Mouse (Mus musculus): ENCODE measurements around the gene Ugt1a7c. TPM values are rescaled to one million over a fixed set of nuclear protein-coding genes. Genes with fewer than 3 reads are reported as not detected.
A peak's percentile ranks its signal among the peaks of the same experiment; 100 is the strongest.
"Not testable (repeated sequence)": the region's sequence is repeated elsewhere in the genome, so short reads cannot be mapped to it uniquely, and the experiment has no call there.

Ugt1a7c gene
- total RNA-seq (2021) = under 1 TPM in 1 of 2 experiments, not detected in 1; 0.59 TPM
- long read RNA-seq, experiment 1, partial matches to known transcripts = 0 of 1 reads
- long read RNA-seq, experiment 1, other reads (novel, unspliced or antisense) = 0 of 1 reads
- long read RNA-seq, experiment 2 = 0 reads

DNA sequence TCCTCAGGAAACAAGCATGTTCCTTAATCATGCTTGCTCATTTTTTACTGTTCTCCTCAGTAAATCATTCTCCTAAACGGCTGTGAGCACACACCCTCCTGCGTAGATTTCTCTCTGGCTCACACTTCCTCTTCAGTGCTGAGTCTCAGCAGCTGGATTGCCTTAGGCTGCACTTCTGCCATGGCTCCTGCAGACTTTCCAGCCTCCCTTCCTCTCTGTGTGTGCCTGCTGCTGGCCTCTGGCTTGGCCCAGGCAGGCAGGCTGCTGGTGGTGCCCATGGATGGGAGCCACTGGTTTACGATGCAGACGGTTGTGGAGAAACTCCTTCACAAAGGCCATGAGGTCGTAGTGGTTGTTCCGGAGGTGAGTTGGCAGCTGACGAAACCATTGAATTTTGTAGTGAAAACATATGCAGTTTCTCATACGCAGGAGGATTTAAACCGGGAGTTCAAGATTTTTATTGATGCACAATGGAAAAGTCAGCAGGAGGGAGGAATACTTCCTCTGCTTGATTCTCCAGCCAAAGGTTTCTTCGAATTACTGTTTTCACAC, at the start of gene Ugt1a7c:
Gene Ugt1a7c, plus strand, starts transcription at position 122 of the 552 bp plus-strand sequence.
- peak; percentile 33 for DNase-seq
- TF ChIP-seq CTCF (IDR thresholded peaks at IDR 0.05) = no peak
- intact Hi-C loops (cut with DNase I) = no loop called here
- Histone ChIP-seq H3K4me3 (peak within 1 kb of the TSS; percentile 42), H3K27ac (no peak within 1 kb of the TSS)

DNA sequence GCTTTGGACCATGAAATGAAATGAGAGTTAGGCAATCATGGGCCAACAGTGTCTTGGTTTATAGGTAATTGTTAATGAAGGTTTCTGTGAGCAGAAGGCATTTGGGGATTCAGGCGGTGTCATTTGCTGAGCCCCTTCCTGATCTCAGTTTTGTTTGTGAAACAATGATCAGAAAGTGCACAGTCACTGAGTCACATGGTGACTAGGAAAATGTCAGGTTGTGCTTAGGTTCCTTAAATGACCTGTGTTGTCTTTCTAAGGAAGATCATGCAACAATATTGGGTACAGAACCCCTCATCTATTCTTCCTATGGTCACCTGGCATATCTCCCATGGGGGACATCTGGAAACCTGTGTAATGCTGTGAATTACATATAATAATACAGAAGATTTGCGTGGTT, 47.5 kb upstream of the Ugt1a7c start:
- H3K4me3 ChIP-seq; DNase-seq; intact Hi-C loops (cut with DNase I); H3K27ac ChIP-seq: not testable (repeated sequence)

DNA sequence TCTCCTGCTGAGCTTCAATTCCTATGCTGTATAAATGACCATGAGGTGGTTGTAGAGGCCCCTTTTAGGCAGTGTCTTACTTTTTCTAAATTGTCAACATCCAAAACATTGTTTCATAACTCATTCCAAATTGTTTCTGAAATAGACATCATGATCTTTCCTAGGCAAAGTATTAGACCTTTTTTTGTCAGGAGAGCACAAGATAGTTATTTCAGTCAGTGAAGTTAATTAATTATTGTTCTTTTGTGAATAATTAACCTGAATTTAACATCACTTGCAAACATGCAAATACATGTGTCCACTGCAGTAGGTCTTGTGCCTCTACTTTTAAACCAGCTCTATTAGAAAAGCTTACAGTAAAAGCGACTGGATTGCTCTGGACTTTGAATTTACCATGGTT, 39.8 kb upstream of the Ugt1a7c start, which contains the start of gene Ugt1a10:
Gene Ugt1a10, plus strand, starts transcription at position 301 of the 400 bp plus-strand sequence.
- Histone ChIP-seq H3K27ac (no peak within 1 kb of the TSS), H3K4me3 (no peak within 1 kb of the TSS)
- DNase-seq = no peak
- TF ChIP-seq CTCF (IDR thresholded peaks at IDR 0.05) = no peak
- intact Hi-C loops (cut with DNase I) = no loop called here

DNA sequence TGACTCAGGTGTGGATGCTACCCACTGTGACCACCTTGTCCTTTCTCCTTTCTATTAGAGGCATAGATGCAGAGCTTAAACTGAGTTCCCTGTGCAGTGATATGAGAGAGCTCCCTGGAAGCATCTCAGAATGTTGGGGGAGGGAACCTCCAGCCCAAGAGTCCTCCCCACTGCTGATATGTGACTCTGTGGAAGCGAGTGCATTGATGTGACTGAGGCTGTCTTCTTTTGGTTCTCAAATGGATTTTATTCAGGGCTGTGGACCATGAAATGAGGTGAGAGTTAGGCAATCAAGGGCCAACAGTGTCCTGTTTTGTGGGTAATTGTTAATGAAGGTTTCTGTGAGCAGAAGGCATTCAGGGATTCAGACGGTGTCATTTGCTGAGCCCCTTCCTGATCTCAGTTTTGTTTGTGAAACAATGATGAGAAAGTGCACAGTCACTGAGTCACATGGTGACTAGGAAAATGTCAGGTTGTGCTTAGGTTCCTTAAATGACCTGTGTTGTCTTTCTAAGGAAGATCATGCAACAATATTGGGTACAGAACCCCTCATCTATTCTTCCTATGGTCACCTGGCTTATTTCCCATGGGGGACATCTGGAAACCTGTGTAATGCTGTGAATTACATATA, 28.3 kb upstream of the Ugt1a7c start:
- intact Hi-C loops (cut with DNase I); H3K4me3 ChIP-seq; DNase-seq; H3K27ac ChIP-seq: not testable (repeated sequence)

DNA sequence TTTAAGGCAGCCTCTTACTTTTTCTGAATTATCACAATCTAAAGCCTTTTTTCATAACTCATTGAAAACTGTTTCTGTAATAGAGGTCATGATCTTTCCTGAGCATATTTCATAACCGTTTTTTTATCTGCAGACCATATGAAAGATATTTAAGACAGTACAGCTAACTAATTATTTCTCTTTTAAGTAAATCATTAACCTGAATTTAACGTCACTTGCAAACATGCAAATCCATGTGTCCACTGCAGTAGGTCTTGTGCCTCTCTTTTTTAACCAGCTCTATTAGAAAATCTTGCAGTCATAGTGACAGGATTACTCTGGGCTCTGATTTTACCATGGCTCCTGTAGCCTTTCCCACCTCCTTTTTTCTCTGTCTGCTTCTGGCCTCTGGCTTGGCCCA, 24.4 kb upstream of the Ugt1a7c start, which contains the start of gene Ugt1a9:
Gene Ugt1a9, plus strand, starts transcription at position 306 of the 400 bp plus-strand sequence.
- no peak for TF ChIP-seq CTCF (IDR thresholded peaks at IDR 0.05)
- intact Hi-C loops (cut with DNase I) = no loop called here

DNA sequence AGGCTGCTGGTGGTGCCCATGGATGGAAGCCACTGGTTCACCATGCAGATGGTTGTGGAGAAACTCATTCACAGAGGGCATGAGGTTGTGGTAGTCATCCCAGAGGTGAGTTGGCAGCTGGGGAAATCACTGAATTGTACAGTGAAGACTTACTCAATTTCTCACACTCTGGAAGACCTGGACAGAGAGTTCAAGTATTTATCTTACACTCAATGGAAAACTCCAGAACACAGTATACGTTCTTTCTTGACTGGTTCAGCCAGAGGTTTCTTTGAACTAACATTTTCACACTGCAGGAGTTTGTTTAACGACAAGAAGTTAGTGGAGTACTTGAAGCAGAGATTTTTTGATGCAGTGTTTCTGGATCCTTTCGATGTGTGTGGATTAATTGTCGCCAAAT, 24.0 kb upstream of the Ugt1a7c start:
- intact Hi-C loops (cut with DNase I) = no loop called here
- TF ChIP-seq CTCF (IDR thresholded peaks at IDR 0.05) = no peak
- Histone ChIP-seq H3K27ac (no peak overlapping the region), H3K4me3 (no peak overlapping the region)
- no peak for DNase-seq

More for the DNA sequence above, 24.4 kb upstream of the Ugt1a7c start, which contains the start of gene Ugt1a9:
- Histone ChIP-seq H3K27ac (no peak within 1 kb of the TSS), H3K4me3 (no peak within 1 kb of the TSS)
- DNase-seq = no peak

DNA sequence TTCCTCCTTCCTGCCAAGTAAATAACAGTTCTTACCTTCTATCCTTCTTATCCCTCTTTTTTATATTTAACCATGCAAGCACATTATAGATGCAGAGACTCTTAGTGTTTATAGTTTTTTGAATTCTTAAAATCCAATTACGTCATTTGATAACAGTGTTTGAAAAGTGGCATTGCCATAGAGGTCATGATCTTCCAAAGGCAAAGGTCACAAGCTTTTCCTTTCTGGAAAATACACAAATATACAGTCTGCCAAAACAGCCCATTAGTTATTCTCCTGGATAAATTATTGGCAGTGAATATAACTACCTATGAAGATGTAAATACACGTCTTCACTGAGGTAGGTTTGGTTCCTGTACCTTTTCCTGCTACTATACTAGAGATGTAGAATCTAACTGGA, 20.4 kb upstream of the Ugt1a7c start:
- no peak overlapping the region for H3K4me3 ChIP-seq
- no peak for TF ChIP-seq CTCF (IDR thresholded peaks at IDR 0.05)
- intact Hi-C loops (cut with DNase I) = no loop called here
- no peak overlapping the region for H3K27ac ChIP-seq
- DNase-seq = no peak

DNA sequence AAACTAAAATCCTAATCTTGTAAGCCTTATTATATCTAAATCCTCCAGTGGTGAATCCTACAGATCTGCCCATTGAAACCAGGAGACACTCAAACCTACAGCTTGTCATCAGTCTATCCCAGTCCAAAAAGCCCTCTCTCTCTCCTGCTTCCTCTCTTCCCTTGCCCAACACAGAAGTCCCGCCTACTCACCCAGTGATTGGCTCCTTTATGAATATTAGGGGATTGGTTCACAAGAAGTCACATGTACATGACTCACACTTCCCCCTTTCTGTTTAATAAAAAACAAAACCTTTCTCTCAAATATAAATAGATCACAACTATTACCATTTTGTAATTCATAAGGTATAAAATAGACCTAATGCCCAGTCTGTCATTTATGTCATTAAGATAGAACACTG, 17.7 kb upstream of the Ugt1a7c start:
- TF ChIP-seq CTCF (IDR thresholded peaks at IDR 0.05) = no peak
- intact Hi-C loops (cut with DNase I) = no loop called here
- no peak overlapping the region for H3K27ac ChIP-seq
- DNase-seq = no peak
- H3K4me3 ChIP-seq = no peak overlapping the region

DNA sequence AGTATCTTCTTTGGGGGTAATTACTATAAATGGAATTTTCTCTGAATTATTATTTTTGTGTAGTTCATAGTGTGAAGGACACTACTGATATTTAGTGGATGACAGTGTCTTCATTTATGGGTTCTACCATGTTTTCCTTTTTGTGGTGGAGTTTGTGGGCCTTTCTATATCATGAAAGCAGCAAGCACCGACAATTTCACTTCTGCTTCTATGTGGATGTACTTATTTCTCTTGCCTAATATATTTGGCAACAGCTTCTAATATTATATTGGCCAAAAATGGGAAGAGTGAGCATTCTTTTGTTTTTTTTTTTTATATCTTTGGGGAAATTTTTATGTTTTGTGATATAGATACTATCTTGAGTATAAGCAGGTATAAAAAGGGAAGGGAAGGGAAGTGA, 13.2 kb upstream of the Ugt1a7c start:
- no peak overlapping the region for H3K4me3 ChIP-seq
- TF ChIP-seq CTCF (IDR thresholded peaks at IDR 0.05) = no peak
- intact Hi-C loops (cut with DNase I) = no loop called here
- no peak overlapping the region for H3K27ac ChIP-seq
- no peak for DNase-seq

DNA sequence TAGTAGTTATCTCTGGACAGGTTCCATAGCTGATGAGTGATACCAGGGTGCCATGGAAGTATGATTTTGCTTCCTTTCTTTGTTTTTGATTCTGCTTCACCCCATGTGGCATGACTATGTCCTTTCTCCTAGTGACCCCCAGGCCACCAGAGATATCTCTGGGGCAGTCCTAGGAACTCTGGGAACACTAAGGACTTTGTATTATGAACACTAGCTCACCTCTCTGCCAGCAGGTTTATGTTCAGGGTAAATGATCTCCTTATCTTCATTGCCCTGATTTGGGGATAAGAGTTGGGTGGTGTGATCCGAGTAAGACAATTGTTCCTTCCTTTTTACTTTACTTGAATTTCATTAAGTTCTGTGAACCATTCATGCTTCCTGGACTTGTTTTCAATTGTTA, 8.7 kb upstream of the Ugt1a7c start:
- TF ChIP-seq CTCF (IDR thresholded peaks at IDR 0.05) = no peak
- intact Hi-C loops (cut with DNase I) = no loop called here
- no peak for DNase-seq
- no peak overlapping the region for H3K4me3 ChIP-seq
- H3K27ac ChIP-seq = no peak overlapping the region

DNA sequence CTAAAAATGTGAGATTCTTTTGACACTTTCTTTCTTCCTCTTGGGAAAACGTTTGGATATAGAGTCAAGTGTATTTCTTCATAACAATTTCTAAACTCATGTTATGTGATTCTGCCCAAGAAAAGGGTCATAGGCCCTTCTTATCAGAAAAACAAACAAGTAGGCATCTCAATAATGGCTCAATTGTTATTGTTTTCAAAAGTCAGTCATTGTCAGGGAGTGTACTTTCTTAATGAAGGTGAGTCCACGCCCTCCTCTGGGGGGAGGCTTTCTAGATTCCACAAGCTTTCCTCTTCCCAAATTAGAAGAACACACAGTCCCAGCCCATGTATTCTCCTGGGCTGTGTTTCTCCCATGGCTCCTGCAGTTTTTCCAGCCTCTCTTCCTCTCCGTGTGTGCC, 7.3 kb upstream of the Ugt1a7c start, which contains the start of gene Ugt1a8:
Gene Ugt1a8, plus strand, starts transcription at position 301 of the 400 bp plus-strand sequence.
- TF ChIP-seq CTCF (IDR thresholded peaks at IDR 0.05) = no peak
- Histone ChIP-seq H3K27ac (no peak within 1 kb of the TSS), H3K4me3 (no peak within 1 kb of the TSS)
- DNase-seq = no peak
- intact Hi-C loops (cut with DNase I) = no loop called here

DNA sequence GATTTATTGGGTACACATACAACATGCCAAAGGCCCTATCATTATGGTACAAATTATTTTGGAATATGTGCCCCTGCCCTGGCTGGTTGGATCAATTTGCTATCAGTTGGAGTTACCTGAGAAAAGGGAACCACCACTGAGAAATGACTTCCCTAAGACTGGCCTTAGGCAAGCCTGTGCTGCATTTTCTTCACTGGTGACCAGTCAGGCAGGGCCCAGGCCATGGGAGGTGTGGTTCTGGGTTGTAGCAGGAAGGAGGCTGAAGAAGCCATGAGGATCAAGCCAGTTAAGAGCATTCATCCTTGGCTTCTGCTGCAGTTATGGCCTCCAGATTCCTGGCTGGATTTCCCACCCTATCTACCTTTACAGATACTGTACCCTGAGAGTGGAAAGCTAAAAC, 2.5 kb upstream of the Ugt1a7c start:
- no peak overlapping the region for H3K27ac ChIP-seq
- H3K4me3 ChIP-seq = no peak overlapping the region
- no peak for TF ChIP-seq CTCF (IDR thresholded peaks at IDR 0.05)
- DNase-seq = no peak
- intact Hi-C loops (cut with DNase I) = no loop called here

DNA sequence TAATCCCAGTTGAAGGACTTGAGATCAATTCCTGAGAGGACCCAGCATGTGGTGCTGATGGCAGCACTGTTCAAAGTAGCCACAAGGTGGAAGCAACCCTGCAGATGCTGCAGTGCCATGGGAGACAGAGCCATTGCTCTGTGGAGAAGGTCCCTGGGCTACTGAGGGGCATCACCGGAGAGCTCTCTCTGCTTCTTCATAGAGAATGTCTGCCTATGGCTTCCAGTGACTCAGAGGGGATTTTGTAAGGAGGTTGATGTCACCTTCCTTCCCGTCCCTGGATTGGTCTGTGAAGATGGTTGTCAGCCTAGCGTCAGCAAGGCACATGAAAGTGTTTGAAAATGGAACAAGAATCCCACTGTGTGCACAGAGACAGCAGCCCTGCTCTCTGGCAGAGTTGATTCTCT, 589 bp upstream of the Ugt1a7c start:
- H3K4me3 ChIP-seq; intact Hi-C loops (cut with DNase I); DNase-seq; H3K27ac ChIP-seq: not testable (repeated sequence)

DNA sequence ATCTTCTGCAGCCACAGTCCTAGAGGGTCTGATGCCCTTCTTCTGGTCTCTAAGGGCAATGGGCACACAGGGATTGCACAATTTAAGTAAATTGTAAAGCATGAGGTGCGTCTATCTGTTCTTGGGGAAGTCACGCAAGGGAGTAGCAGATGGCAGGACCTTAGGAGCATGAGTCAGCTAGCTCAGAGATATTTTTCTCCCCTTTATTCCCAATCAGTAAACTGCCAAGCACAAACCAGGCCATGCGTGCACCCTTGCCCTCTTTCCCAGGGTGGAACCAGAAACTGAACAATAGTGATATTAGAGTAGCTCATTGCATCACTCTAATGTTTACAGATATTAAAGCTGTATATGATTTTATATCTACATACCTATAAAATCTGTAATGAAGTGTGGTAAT, 3.7 kb downstream of the Ugt1a7c start:
- H3K27ac ChIP-seq; DNase-seq; H3K4me3 ChIP-seq; intact Hi-C loops (cut with DNase I): not testable (repeated sequence)

DNA sequence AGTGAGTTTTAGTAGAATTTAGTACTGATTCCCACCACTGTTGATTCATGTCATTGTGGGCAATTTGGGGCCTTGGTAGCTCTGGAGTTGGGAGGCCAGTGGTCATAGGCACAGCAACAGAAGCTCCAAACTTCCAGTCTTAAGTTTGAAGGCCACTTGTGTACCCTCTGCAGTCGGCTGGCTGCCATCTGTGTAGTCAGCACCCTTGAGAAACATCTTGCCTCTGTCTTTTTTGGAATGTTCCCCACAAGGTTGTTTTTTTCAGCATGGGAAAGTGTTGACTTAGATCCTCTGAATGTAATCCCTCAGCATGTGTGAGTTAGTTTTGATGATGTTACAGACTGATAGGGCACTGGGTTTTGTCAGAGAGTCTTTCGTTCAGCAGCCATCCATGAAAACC, 4.8 kb downstream of the Ugt1a7c start:
- intact Hi-C loops (cut with DNase I); H3K27ac ChIP-seq; DNase-seq; H3K4me3 ChIP-seq: not testable (repeated sequence)

DNA sequence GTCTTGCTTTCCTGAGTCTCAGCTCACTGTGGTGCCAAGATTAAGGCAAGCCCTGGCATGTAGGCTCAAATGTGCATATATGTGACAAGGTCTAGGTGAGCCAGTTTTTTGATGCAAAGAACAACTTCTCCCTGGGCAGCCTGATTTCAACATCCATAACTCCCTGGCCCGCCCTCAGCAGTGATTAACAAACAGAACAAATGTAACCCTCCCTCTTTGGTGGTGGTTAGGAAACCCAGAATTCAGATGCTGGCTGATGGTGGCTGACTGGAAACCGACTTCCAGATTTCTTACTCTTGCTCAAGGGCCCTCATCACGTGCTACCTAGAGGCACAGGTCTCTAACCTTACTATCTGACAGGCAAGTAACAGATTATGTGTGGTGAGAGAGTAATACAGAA, 8.2 kb downstream of the Ugt1a7c start, which contains the start of gene Ugt1a6b:
Gene Ugt1a6b, plus strand, starts transcription at position 234 of the 400 bp plus-strand sequence.
- H3K4me3 ChIP-seq; intact Hi-C loops (cut with DNase I); DNase-seq; H3K27ac ChIP-seq: not testable (repeated sequence)

DNA sequence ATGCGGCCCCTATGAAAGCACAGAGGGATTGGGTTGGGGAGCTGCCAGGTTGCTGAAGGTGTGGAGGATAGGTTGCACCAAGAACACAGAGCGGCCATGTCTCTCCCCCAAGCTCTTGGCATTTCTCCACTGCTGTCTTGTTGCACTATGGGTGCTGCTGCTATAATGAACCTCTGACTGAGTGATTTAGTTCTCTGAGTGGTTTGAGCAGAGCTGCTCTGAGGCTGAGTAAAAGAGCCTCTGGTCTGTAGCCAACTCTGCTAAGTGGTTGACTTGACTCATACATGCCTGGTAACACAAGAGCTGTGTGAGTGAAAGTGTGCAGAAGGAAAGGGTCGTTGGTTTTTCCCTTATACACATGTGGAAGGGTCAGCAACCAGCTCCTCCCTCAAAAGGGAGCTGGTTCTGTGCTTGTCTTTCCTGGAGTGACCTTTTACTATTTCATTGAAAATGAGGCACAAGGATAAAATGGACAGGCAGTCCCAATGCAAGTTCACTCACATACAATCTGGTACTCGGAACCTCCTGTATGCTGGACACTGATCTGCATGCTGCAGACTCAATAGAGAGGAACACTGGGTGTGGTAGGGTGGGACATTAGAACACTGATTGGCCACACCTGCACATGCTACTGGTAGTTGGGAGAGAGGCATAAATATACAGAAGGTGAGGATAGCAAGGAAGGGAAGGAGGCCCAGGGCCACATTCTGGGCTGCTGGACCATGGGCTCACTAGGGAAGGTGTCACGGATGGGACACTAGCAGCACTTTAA, 9.0 kb downstream of the Ugt1a7c start:
- H3K4me3 ChIP-seq; intact Hi-C loops (cut with DNase I); H3K27ac ChIP-seq; DNase-seq: not testable (repeated sequence)

All from gastrocnemius, adult 2 months (tissue).